Mouse (Mus musculus): ENCODE measurements at regions not wholly inside any gene's neighbourhood (a gene's known extent, or its start where the extent isn't known, plus 50 kb on each side); places are given as distances from the start of the nearest gene placed in this dataset.

DNA sequence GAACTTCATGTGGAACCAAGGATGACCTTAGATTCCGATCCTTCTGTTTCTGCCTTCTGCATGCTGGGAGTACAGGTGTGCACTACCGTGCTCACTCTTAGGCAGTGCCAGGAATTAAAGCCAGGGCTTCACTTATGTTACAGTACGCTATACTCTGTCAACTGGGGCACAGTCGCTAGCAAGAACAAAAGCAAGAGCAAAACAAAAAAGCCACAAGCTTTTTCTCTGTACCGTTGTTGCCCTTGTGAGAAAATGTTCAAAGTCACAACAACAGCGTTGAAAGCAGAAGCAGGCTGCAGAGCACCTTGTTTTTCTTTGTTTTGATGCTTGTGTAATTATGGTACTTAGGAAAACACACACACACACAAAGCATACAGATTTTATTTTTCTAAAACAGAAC, 161.4 kb upstream of the Stt3b start:
- TF ChIP-seq POLR2A (IDR thresholded peaks at IDR 0.05; ENCODE audit: insufficient read depth, low read length): no peak
- TF ChIP-seq CTCF (IDR thresholded peaks at IDR 0.05; ENCODE audit: low read depth, low read length): no peak
- no peak for TF ChIP-seq EP300 (IDR thresholded peaks at IDR 0.05; ENCODE audit: insufficient read depth, low read depth, low read length)

Data from ES-Bruce4 (cell line).